Mouse (Mus musculus): ENCODE measurements around the gene Jag2.

GRCm38 (mm10) chr12:112900641-112901040 lies 28.9 kb downstream of the Jag2 start:
- TF ChIP-seq CTCF (IDR thresholded peaks at IDR 0.05; ENCODE audit: low read depth) = no peak
- TF ChIP-seq EP300 (IDR thresholded peaks at IDR 0.05; ENCODE audit: low read depth) = no peak
